Mouse (Mus musculus): Measurements from ENCODE around the gene Zfp106. TPM values are rescaled to one million over a fixed set of nuclear protein-coding genes. Genes with fewer than 3 reads are reported as not detected.
"Not testable (repeated sequence)": the region's sequence is repeated elsewhere in the genome, so short reads cannot be mapped to it uniquely, and the experiment has no call there.

The Zfp106 gene
- polyA plus RNA-seq (2012; rRNA removed) = 71.4 and 83.2 TPM in 2 replicates

- peak; percentile 38 for DNase-seq (ENCODE audit: low read depth)
Observed at GRCm38 (mm10) chr2:120563235-120563990, at the start of gene Zfp106. TSS of gene Zfp106 (minus strand) at chr2:120563843.

GRCm38 (mm10) chr2:120608830-120609723 lies 45.4 kb upstream of the Zfp106 start, which contains the start of the genes Haus2 and Lrrc57:
TSS of gene Haus2 (plus strand) at chr2:120609383.
TSS of gene Lrrc57 (minus strand) at chr2:120609520.
- no peak for DNase-seq (ENCODE audit: low read depth)

DNA sequence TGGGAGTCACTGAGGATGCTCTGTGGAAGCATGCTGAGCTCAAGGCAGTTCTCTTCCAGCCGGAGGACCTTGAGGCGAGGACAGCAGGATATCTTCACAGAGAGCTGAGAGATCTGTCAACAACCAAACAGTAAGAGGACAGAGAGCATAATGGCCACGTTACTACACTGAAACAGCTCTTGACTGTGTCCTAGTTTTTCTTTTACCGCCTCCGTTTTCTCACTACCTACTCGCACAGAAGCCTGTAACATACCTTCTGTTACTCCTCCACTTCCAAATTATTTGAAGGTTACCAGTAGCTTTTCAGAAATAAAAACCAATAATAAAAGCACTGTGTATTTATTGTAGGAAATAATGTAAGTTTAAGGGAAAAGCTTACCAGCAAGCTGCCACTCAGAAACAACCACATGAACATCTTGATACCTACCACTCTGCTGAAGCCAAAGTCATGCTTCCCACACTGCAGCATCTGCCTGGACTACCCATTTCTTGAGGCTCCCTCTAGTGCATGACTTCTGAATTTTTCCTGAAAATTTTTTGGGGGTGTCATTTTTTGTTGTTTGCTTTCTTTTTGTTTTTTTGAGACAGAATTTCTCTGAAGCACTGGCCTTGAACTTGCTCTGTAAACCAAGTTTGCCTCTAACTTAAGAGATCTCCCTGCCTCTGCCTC lies 42.5 kb upstream of the Zfp106 start:
- DNase-seq (ENCODE audit: low read depth) = no peak

DNA sequence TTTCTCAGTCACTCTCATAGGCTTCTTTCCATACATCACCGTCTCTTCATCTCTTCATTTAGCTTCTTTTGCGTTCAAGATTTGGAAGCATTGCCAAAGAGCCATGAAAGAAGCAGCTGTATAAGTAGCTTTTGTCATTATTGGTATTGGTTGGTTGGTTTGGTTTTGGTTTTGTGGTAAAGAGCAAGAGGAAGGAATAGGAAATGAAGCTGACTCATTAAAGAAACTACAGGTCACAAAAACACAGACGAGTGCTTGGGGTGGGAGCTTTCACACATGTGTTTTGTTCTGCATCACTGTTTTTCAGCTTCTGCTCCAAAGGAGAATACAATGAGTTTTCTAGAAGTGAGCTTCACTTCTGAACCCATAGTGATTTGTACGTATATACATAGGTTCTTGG lies 35.9 kb upstream of the Zfp106 start:
- DNase-seq (ENCODE audit: low read depth) = no peak

DNA sequence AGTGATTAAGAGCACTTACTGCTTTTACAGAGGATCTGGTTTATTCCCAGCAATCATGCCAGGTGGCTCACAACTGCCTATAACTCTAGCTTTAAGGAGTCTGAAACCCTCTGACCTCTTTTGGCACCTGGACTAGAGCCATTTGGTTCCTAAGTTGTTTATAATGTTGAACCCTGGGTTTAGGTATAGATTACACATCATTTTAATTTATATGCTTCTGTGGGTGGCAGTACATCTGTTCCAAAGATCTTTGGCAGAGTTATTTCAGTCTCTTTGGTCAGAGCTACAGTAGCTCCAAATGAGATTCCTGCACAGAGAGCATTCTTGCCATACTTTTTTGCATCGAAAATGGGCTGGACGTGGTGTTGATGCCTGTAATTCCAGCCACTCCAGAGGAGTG lies 34.1 kb upstream of the Zfp106 start:
- no peak for DNase-seq (ENCODE audit: low read depth)

GRCm38 (mm10) chr2:120592227-120592626 lies 28.6 kb upstream of the Zfp106 start:
- no peak for DNase-seq (ENCODE audit: low read depth)

DNA sequence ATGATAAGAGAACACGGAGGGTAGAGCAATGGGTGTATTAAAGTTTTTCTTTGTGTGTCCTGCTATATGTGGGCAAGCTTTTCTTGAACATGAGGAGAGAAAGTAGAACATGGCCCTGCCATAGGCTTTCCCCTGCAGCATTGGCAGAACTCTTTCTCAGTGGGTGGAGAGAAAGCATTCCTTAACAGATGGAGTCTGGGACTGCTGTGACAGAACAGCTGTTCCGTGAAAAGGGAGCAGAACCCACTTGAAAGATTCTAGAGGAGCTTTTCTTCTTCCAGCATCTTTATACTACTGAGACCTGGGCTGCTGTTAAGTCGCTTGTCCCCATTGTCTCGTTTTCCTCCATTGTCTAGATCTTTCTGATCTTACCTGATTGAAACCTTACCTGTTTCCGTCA lies 26.1 kb upstream of the Zfp106 start:
- DNase-seq (ENCODE audit: low read depth) = no peak

GRCm38 (mm10) chr2:120578286-120578685 lies 14.6 kb upstream of the Zfp106 start:
- no peak for DNase-seq (ENCODE audit: low read depth)

GRCm38 (mm10) chr2:120577799-120578198 lies 14.2 kb upstream of the Zfp106 start:
- DNase-seq (ENCODE audit: low read depth) = no peak

DNA sequence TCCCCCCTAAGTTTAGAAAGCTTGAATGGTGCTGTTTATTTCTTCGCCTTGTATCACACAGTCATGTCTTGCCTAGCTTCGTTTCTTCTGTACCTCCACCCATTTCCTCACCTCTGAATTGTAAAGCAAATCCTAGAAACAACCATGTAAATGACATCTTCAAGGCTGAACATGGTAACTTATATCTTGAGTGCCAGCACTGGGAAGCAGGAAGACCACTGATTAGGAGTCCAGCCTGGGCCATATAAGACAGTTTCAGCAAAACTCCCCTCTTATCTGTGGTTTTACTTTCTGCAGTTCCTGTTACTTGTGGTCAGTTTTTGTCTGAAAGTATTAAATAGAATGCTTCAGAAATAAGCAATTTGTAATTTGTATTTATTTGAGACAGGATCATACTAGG lies 12.3 kb upstream of the Zfp106 start:
- DNase-seq (ENCODE audit: low read depth) = no peak

- DNase-seq (ENCODE audit: low read depth) = no peak
Observed at GRCm38 (mm10) chr2:120575121-120575520, 11.5 kb upstream of the Zfp106 start.

GRCm38 (mm10) chr2:120572161-120572560 lies 8.5 kb upstream of the Zfp106 start:
- DNase-seq (ENCODE audit: low read depth) = not testable (repeated sequence)

- no peak for DNase-seq (ENCODE audit: low read depth)
Observed at GRCm38 (mm10) chr2:120571081-120571480, 7.4 kb upstream of the Zfp106 start.

DNA sequence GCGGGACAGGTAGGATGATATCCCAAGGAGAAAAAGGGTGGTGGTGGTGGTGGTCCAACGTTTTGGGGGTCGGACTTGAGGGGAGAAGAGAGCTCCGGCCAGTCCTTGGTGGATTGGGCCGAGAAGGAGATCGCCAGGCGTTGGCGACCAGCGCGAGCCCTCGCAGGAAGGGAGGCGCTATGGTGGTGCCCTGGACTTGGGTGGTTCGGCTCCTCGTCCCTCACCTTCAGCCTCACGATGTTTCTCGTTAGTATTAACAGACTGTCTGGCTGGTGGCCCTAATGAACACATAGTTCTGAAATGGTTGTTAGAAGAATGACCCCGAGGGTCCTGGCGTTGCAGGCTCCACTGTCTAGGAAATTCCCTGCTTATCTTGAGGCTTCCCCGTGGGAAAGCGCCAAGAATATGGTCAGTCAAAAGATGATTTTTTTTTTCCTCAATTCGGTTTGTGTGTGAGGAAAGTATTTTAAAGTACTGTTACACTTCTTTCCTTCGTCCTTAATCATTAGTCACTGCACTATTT lies 4.2 kb upstream of the Zfp106 start:
- DNase-seq (ENCODE audit: low read depth) = no peak

DNA sequence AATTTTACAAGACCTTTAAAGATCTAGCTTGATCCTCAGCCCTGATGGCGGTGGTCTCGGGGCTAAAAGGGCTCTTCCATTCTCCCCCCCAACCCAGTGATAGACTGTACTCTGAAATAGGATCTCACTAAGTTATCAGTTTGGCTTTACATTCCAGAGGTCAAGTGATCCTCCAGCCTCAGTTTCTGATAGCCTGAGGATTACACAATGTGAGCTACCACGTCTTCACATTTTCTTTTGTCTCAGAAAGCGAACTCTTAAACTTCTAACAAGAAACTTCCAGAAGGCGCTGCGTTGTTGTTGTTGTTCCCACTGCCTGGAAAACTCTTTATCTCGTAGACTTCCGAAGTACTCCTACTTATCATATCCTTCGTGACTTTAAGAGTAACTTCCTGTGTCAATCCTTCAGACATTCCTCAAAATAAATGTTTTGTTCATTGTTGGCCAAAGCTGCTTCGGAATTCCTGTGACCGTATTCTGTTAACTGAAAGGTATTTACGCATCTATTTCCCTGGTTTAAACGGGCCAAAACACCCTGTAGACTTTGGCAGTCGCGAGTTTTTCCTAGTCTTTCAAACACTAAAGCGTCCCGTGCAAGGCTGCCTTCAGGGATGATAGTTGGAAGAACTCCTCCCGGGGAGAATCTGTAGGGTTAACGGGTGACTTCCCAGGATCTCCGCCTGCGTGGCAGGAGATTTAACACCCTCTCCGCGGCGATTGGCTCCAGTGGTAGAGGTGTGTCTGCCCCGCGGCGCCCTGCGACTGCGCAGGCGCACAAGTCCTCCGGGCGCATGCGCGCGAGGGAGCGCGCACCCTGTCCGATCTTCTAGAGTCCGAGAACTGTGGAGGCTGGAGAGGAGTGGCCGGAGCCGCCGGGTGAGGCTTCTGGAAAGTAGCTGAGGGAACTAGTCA lies 3.5 kb upstream of the Zfp106 start, which contains the start of gene Snap23:
Gene Snap23, plus strand, starts transcription at position 786 of the 912 bp plus-strand sequence.
- peak; percentile 66 for DNase-seq (ENCODE audit: low read depth)

GRCm38 (mm10) chr2:120565363-120565762 lies 1.7 kb upstream of the Zfp106 start:
- DNase-seq (ENCODE audit: low read depth) = no peak

- DNase-seq (ENCODE audit: low read depth) = not testable (repeated sequence)
Observed at GRCm38 (mm10) chr2:120564548-120565188, 1.0 kb upstream of the Zfp106 start.

DNA sequence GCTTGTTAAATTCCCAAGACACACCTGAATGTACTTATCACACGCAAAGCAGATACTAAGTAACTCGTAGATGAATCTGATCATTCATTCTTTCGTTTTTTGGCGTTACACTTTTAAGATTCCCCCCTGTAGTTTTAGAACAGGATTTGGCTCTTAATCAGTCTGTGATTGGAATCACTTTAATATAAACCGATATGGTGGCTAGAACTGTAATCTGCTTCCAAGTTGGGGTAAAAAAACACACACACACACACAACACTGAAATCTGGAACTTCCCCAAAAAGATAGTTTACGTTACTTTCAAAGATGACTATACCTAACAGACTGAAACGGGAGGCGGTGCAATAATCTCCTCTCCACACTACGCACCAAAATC lies 796 bp downstream of the Zfp106 start:
- DNase-seq (ENCODE audit: low read depth) = no peak

GRCm38 (mm10) chr2:120561524-120561923 lies 2.1 kb downstream of the Zfp106 start:
- no peak for DNase-seq (ENCODE audit: low read depth)

DNA sequence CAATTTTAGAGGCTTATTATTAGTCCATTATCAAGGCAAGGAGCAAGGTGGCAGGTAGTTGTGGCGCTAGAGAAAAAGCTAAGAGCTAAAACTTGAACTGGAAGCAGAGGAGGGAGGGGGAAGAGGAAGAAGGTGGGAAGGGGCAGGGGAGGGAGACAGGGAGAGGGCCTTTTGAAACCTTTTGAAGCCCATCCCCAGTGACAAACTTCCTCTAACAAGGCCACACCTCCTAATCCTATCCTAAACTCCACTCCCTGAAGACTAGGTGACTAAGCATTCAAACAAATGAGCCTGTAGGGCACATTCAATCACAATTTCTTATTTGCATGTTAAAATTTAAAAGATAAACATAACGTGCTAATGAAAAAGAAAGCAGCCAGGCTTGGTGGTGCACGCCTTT lies 4.8 kb downstream of the Zfp106 start:
- DNase-seq (ENCODE audit: low read depth) = no peak
